Mouse (Mus musculus): ENCODE results near the gene Abcb1b. TPM values are rescaled to one million over a fixed set of nuclear protein-coding genes. Genes with fewer than 3 reads are reported as not detected.
"Not testable (repeated sequence)": the region's sequence is repeated elsewhere in the genome, so short reads cannot be mapped to it uniquely, and the experiment has no call there.

Gene Abcb1b
- 0.63 and 0.83 TPM in 2 replicates for polyA plus RNA-seq (2015; fragmentation: Nextera tagmentation; extraction: Ambion mirVana)

DNA sequence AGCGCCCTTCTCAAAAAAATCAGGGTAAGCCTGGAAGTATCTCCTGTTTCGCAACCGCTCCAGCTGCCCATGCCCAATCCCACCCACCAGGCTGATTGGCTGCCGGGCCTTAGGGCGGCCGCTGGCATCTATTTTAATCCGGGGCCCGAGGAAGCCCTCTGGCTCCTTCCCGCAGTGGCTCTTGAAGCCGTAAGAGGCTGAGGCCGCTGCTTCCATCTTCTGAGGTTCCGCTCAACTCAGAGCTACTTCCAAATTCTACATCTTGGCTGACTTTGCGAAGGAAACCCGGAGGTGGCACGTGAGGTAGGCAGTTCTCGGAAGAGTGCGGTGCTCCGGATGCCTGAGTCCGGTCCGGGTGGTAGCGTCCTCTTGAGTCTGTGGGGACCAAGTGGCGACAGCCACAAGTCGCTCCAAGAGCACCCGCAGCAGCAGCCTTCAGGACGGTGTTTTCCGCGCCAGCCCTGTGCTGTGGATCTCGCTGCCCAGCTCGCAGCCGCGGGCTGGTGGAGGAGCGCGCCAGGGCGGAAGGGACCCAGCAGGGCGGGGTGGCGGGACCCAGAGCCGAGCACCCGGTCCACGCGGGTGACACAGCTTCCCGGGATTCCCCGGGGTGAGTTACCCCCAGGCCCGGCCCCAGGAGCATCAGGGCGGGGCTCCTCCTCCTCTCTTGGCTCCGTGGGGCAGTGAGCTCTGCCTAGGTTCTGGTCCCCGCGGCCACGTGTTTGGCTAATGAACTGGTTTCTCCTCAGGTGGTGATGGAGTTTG lies at the start of gene Abcb1b:
Abcb1b (plus strand) TSS at position 161 of the 765 bp plus-strand sequence.
- WGBS, result under 1% methylated on average over 48 of the region's 48 CpGs
- Histone ChIP-seq H3K27me3 (peaks cover 5% of the 10 kb centered on the region; the same call in 1 of the 2 replicates), H3K4me2 (peak within 1 kb of the TSS; percentile 97), H3K4me1 (replicated peaks) (0 out of 2 replicates have a peak, but pooled peaks cover 3% of the 10 kb centered on the region), H3K9ac (peak within 1 kb of the TSS; percentile 44), H3K4me3 (peak within 1 kb of the TSS; percentile 55), H3K36me3 (no peaks in the 10 kb centered on the region), H3K27ac (replicated peaks) (no peak within 1 kb of the TSS), H3K9me3 (no peaks in the 10 kb centered on the region)
- ATAC-seq (ENCODE audit: low FRiP score, low read depth), result peak; percentile 92

DNA sequence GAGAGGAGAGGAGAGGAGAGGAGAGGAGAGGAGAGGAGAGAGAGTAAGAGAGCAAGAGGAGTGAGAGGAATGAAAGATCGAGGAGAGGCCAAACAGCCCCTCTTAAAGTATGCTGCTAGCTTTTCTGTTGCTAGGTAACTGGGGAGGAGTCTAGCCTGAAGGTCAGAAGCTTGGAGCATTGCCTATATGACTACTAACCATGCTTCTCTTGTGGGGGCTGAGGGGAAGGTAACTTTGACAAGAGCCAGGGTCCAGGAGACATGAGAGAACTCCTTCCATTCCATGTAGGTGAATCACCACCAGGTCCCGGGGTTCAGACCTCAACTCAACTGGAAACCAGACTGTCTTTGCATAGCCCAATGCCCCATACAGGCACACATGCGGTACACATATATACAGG lies 25.1 kb upstream of the Abcb1b start:
- no peak for ATAC-seq (ENCODE audit: low FRiP score, low read depth)
- WGBS, result 75% methylated on average over 3 of the region's 3 CpGs
- no peaks in the 10 kb centered on the region for H3K4me1 ChIP-seq (replicated peaks)
- H3K27ac ChIP-seq (replicated peaks), result no peak overlapping the region
- H3K9ac ChIP-seq, result no peak overlapping the region
- no peaks in the 10 kb centered on the region for H3K27me3 ChIP-seq
- no peaks in the 10 kb centered on the region for H3K9me3 ChIP-seq
- no peaks in the 10 kb centered on the region for H3K36me3 ChIP-seq
- H3K4me2 ChIP-seq, result no peak overlapping the region
- no peak overlapping the region for H3K4me3 ChIP-seq

DNA sequence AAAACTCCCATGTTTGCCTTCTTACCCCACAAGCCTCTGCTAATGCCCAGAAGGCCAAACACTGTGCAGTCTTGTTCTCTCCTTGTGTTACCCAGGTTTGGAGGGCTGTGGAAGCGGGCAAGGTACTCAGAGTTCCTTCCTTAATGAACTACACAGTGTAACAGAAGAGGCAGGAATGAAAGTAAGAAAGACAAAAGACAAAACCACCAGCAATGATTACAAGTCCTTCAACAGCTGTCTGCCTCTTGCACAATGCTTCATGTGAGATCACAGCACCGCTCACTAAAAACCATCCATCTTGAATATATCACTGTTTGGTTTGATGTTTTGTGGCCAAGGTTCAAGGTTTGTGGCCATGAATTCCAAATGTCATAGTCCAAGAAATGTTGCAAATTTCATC lies 19.6 kb upstream of the Abcb1b start:
- WGBS, result 92% methylated on average over 2 of the region's 2 CpGs
- H3K27me3 ChIP-seq, result no peaks in the 10 kb centered on the region
- no peak overlapping the region for H3K4me2 ChIP-seq
- H3K27ac ChIP-seq (replicated peaks), result no peak overlapping the region
- no peaks in the 10 kb centered on the region for H3K36me3 ChIP-seq
- H3K9me3 ChIP-seq, result no peaks in the 10 kb centered on the region
- H3K4me1 ChIP-seq (replicated peaks), result no peaks in the 10 kb centered on the region
- ATAC-seq (ENCODE audit: low FRiP score, low read depth), result no peak
- no peak overlapping the region for H3K4me3 ChIP-seq
- no peak overlapping the region for H3K9ac ChIP-seq

DNA sequence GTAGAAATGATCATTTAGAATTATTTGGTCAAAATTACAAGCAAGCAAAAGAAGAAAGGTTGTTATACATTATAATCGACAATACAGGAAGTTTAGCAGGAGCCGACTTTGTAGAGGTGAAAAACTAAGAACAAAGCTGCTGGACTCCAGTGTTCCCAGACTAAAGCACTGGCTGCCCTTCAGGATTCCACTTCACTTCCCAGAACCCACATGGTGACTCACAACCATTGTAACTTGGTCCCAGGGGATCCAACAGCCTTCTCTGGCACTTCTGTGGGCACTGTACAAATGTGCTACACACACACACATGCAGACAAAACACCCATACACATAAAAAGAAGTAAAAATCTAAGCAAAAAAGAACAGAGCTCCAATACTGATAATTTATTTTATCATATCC lies 19.2 kb upstream of the Abcb1b start:
- no peak overlapping the region for H3K4me2 ChIP-seq
- no peak overlapping the region for H3K27ac ChIP-seq (replicated peaks)
- WGBS, result 87% methylated on average over 2 of the region's 2 CpGs
- ATAC-seq (ENCODE audit: low FRiP score, low read depth), result no peak
- no peaks in the 10 kb centered on the region for H3K36me3 ChIP-seq
- no peak overlapping the region for H3K9ac ChIP-seq
- no peaks in the 10 kb centered on the region for H3K27me3 ChIP-seq
- H3K9me3 ChIP-seq, result no peaks in the 10 kb centered on the region
- no peak overlapping the region for H3K4me3 ChIP-seq
- H3K4me1 ChIP-seq (replicated peaks), result no peaks in the 10 kb centered on the region

DNA sequence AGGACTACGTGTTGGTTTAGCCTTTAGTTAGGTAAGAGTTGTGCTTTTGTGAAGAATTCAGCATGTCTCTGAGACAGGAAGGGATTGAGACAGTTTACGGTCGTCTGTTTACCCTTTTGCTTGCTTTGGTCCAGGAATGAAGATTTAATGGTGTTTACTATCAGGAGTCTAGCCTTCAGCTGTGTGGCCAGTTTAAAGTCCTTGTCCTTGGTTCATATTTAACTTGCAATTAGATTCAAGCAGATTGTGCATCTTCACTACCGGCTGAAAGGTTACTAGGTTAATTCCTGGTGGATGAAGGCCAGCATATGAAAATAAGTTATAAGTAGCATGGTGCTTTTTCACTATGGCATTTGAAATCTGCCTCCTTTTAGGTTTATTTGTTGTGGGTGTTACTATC lies 5.7 kb upstream of the Abcb1b start:
- no peak overlapping the region for H3K4me2 ChIP-seq
- H3K4me3 ChIP-seq, result no peak overlapping the region
- no peaks in the 10 kb centered on the region for H3K4me1 ChIP-seq (replicated peaks)
- peaks cover 4% of the 10 kb centered on the region; the same call in 1 of the 2 replicates for H3K27me3 ChIP-seq
- no peaks in the 10 kb centered on the region for H3K36me3 ChIP-seq
- no peaks in the 10 kb centered on the region for H3K9me3 ChIP-seq
- ATAC-seq (ENCODE audit: low FRiP score, low read depth), result no peak
- no peak overlapping the region for H3K27ac ChIP-seq (replicated peaks)
- no peak overlapping the region for H3K9ac ChIP-seq
- WGBS, result 88% methylated on average over 4 of the region's 4 CpGs

DNA sequence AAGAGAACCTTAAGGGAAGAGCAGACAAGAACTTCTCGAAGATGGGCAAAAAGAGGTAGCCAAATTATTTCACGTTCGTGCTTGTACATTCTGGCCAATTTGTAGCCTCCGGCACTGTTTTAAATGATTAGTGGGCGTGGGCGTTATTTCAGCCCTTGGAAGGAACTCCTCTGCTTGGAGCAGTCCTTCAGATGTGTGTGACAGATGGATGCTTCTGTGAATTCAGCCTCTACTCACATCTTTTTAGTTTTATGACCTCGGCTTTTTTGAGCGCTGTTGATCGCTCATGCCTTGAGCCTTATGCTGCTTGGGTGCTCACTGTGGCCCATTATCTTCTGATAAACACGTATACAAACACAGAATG lies 787 bp downstream of the Abcb1b start:
- H3K36me3 ChIP-seq, result no peaks in the 10 kb centered on the region
- 27% methylated on average over 10 of the region's 10 CpGs for WGBS
- H3K27ac ChIP-seq (replicated peaks), result no peak overlapping the region
- H3K9me3 ChIP-seq, result no peaks in the 10 kb centered on the region
- 0 out of 2 replicates have a peak, but pooled peaks cover 3% of the 10 kb centered on the region for H3K4me1 ChIP-seq (replicated peaks)
- H3K27me3 ChIP-seq, result peaks cover 5% of the 10 kb centered on the region; the same call in 1 of the 2 replicates
- H3K4me3 ChIP-seq, result peak overlapping the region; percentile 55
- H3K4me2 ChIP-seq, result peak overlapping the region; percentile 97
- peak overlapping the region; percentile 44; the same call in 1 of the 2 replicates for H3K9ac ChIP-seq
- ATAC-seq (ENCODE audit: low FRiP score, low read depth), result no peak

DNA sequence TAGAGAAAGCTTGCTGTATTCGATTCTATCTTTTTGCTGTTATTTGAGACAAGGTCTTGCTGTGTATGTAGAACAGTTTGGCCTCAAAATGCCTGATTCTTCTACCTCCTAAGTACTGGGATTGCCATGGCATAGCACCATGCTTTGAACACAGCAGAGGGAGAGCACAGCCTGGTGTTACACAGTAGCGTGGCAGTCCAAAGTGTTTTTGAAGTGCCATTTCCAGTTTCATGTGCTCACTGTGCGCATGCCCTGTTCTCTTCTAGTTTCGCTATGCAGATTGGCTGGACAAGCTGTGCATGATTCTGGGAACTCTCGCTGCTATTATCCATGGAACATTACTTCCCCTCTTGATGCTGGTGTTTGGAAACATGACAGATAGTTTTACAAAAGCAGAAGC lies 7.8 kb downstream of the Abcb1b start:
- WGBS, result 87% methylated on average over 5 of the region's 5 CpGs
- Histone ChIP-seq H3K27ac (replicated peaks) (no peak overlapping the region), H3K9ac (no peak overlapping the region), H3K4me1 (replicated peaks) (no peaks in the 10 kb centered on the region), H3K4me2 (no peak overlapping the region), H3K36me3 (no peaks in the 10 kb centered on the region), H3K4me3 (no peak overlapping the region), H3K27me3 (no peaks in the 10 kb centered on the region), H3K9me3 (no peaks in the 10 kb centered on the region)
- peak; percentile 42; the same call in 1 of the 2 replicates for ATAC-seq (ENCODE audit: low FRiP score, low read depth)

DNA sequence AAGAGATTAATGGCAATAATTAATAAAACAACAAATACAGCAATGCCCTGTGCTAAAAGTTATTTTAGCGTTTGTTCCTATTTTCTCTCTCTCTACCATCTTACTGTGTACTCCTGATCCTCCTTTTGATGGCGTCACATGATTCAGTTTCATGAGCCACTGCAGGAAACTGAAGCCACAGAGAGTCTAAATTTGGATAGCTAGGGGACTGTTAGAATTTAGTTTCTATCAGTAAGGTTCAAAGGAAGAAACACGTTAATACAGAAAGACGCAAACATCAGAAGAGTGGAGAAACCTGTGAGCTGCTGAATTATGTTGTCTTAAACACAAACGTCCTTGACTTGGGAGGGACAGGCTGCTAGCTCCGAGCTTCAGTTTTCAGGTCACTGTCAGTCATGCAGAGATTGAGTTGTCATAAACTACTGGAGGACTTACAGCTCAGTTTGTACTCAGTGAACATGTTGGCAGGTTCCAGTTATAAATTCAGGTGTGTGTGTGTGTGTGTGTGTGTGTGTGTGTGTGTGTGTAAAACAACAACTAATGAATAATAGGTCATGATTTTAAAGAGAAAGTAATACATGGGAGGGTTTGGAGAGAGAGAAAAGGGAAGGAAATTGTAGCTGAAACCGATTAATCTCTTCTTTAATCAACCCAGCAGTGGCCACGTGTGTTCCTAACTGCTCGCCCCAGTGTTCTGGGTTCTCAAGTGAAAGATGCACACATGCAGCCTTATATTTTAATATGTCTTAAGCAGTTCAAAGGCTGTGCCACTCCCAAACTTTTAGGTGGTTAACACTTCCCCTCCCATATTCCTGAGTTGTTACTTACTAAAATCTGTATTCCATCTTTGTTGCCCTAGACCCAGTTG lies 9.4 kb downstream of the Abcb1b start:
- Histone ChIP-seq H3K4me2 (no peak overlapping the region), H3K36me3 (no peaks in the 10 kb centered on the region), H3K4me3 (no peak overlapping the region), H3K27ac (replicated peaks) (no peak overlapping the region), H3K4me1 (replicated peaks) (no peaks in the 10 kb centered on the region), H3K9ac (no peak overlapping the region), H3K9me3 (no peaks in the 10 kb centered on the region), H3K27me3 (no peaks in the 10 kb centered on the region)
- 86% methylated on average over 9 of the region's 9 CpGs for WGBS
- no peak for ATAC-seq (ENCODE audit: low FRiP score, low read depth)

DNA sequence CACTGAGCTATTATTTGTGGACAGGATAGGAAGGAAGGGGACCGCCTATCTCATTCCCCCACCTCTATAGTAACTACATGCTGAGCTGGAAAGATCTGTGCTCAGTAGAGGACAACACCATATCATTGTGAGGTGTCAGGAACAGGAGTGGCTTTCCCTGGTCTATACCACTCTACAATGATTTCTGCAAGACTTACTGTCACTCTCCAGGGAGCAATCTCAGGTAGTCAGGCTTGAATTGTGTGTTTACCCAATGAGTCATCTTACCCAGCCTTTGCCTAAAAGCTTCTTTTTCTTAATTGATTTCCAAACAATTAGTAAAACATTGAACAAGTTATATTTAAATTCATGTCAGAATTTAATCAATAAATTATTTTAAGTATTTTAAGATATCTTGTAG lies 15.9 kb downstream of the Abcb1b start:
- H3K9me3 ChIP-seq, result no peaks in the 10 kb centered on the region
- no peak overlapping the region for H3K9ac ChIP-seq
- H3K27ac ChIP-seq (replicated peaks), result no peak overlapping the region
- H3K4me1 ChIP-seq (replicated peaks), result no peaks in the 10 kb centered on the region
- H3K4me2 ChIP-seq, result no peak overlapping the region
- 85% methylated on average over 1 of the region's 1 CpGs for WGBS
- H3K27me3 ChIP-seq, result no peaks in the 10 kb centered on the region
- ATAC-seq (ENCODE audit: low FRiP score, low read depth), result no peak
- no peak overlapping the region for H3K4me3 ChIP-seq
- H3K36me3 ChIP-seq, result no peaks in the 10 kb centered on the region

DNA sequence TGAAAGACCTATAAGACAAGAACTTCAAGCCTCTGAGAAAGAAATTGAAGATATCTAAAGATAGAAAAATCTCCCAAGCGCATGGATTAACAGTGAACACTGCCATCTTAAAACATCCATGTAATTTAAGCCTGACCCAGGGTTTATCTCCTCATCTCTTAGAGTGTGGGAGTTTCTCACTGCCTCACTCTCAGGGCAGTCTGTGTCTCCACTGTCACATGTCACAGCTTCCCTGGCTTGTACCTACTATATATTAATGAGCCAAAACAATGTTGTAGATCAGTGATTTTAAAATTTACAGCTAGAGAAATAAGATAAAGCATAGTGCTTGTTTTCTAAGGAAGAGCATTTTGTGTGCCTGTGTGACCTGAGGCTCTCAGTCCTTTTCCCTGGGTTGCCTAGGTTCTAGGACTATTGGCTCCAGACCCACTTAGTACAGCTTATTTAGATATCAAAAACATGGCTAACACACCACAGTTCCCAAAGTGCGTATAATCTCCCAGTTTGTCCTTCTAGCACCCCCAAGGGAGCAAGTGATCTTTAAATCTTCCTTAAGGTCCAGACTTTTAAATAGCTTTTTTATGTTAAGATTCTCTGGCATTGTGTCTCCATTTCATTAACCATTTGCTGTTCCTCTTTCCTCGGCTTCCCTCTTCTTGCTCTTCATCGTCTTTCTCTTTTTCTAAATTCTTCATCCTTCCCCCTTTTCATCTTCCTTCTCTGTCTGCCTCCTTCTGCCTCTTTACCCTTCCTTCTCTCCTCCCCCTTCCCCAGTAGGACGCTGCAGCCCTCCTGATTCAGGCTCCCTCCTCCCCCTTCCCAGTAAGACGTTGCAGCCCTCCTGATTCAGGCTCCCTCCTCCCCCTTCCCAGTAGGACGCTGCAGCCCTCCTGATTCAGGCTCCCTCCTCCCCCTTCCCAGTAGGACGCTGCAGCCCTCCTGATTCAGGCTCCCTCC lies 22.0 kb downstream of the Abcb1b start:
- H3K4me1 ChIP-seq (replicated peaks), result peaks cover 12% of the 10 kb centered on the region
- no peaks in the 10 kb centered on the region for H3K36me3 ChIP-seq
- no peaks in the 10 kb centered on the region for H3K9me3 ChIP-seq
- H3K27me3 ChIP-seq, result no peaks in the 10 kb centered on the region
- H3K4me2 ChIP-seq, result peak overlapping the region; percentile 62
- H3K9ac ChIP-seq, result peak overlapping the region; percentile 35
- H3K4me3 ChIP-seq, result peak overlapping the region; percentile 34
- no peak for ATAC-seq (ENCODE audit: low FRiP score, low read depth)
- 0 out of 2 replicates have a peak overlapping the region, but pooled peaks have one; percentile 38 for H3K27ac ChIP-seq (replicated peaks)
- 14% methylated on average over 7 of the region's 8 CpGs for WGBS

DNA sequence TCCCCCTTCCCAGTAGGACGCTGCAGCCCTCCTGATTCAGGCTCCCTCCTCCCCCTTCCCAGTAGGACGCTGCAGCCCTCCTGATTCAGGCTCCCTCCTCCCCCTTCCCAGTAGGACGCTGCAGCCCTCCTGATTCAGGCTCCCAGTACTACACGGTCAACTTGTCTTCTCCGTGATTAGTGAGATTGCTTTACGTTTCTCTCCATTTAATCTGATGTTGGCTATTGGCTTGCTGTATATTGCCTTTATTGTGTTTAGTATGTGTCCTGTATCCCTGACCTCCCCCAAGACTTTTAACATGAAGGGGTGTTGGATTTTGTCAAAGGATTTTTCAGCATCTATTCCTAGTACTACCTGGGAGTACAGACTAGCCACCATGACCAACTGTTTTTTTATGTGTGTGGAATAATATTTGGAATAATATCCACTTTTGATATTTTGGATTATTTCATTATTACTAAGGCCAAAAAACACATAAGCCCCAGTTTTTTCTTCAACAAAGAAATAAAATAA lies 22.7 kb downstream of the Abcb1b start:
- peak; percentile 30; the same call in 1 of the 2 replicates for ATAC-seq (ENCODE audit: low FRiP score, low read depth)
- Histone ChIP-seq H3K4me1 (replicated peaks) (peaks cover 12% of the 10 kb centered on the region), H3K4me2 (peak overlapping the region; percentile 62), H3K4me3 (peak overlapping the region; percentile 34; the same call in 1 of the 2 replicates)
- not testable (repeated sequence) for H3K9ac ChIP-seq; H3K27ac ChIP-seq (replicated peaks); H3K36me3 ChIP-seq; H3K27me3 ChIP-seq; H3K9me3 ChIP-seq
- 2% methylated on average over 5 of the region's 6 CpGs for WGBS

Data from hindbrain, embryonic 15.5 days (tissue).